In the genomic region with DNA sequence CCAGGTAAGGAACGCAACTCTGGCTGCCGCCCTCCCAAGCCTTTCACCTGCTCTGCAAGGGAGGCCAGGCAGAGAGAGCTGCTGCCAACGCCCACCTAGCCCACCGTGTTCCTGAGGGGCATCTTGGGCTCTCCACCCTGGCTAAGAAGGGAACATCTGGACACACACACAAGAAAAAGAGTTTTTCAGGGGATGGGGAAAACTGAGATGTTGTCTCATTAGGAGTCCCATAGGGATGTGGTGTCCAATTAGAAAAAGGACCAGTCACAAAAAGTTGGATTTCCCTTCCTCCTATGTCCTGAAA, we compare ENCODE assay signal across 8 mouse cellular contexts. TPM values are rescaled to one million over a fixed set of nuclear protein-coding genes. Genes with fewer than 3 reads are reported as not detected.
DNase-seq lines count a peak whose midpoint lies in the region; ATAC-seq and TF ChIP-seq lines count a peak whose summit lies in the region.

No protein-coding gene starts in this region.

- no peaks in the 10 kb centered on the region for H3K27me3 ChIP-seq in cerebellum, adult 2 months (ENCODE audit: control insufficient read depth, insufficient read depth, low read length)
- H3K27me3 ChIP-seq in megakaryocyte, embryonic 14.5 days (replicated peaks): peaks cover 30% of the 10 kb centered on the region
- peaks cover 11% of the 10 kb centered on the region; the same call in 1 of the 2 replicates for H3K27me3 ChIP-seq in liver, embryonic 12.5 days (replicated peaks)

- no peak for TF ChIP-seq POLR2A in cerebellum, adult 2 months (IDR thresholded peaks at IDR 0.05; ENCODE audit: borderline replicate concordance, insufficient read depth, low read length)

- 19% methylated on average over 4 of the region's 4 CpGs for WGBS in cerebellum, adult 2 months
- WGBS in liver, embryonic 12.5 days (ENCODE audit: insufficient replicate concordance): 26% methylated on average over 4 of the region's 4 CpGs

- no peaks in the 10 kb centered on the region for H3K4me1 ChIP-seq in cerebellum, adult 2 months (ENCODE audit: control insufficient read depth, insufficient read depth, low read length)
- H3K4me1 ChIP-seq in megakaryocyte, embryonic 14.5 days: peaks cover 7% of the 10 kb centered on the region
- peaks cover 16% of the 10 kb centered on the region; the same call in 1 of the 2 replicates for H3K4me1 ChIP-seq in liver, embryonic 12.5 days

- peak overlapping the region; percentile 93 for H3K4me2 ChIP-seq in liver, embryonic 12.5 days

- no peaks in the 10 kb centered on the region for H3K36me3 ChIP-seq in megakaryocyte, embryonic 14.5 days (replicated peaks; ENCODE audit: low read length)
- no peaks in the 10 kb centered on the region for H3K36me3 ChIP-seq in liver, embryonic 12.5 days

- H3K4me3 ChIP-seq in cerebellum, adult 2 months (replicated peaks; ENCODE audit: insufficient read depth, low read depth, low read length): peak overlapping the region; percentile 89
- H3K4me3 ChIP-seq in megakaryocyte, embryonic 14.5 days (replicated peaks): peak overlapping the region; percentile 90
- H3K4me3 ChIP-seq in liver, embryonic 12.5 days: peak overlapping the region; percentile 70

- peak overlapping the region; percentile 78 for H3K9ac ChIP-seq in liver, embryonic 12.5 days

- DNase-seq in cerebellum, adult 2 months: no peak
- no peak for DNase-seq in cerebellum, postnatal 14 days
- no peak for DNase-seq in frontal cortex, postnatal 10 days (ENCODE audit: low spot score in 2 of 2)
- no peak for DNase-seq in cerebellum, adult 18-20 months
- DNase-seq in thymus, postnatal 10 days (ENCODE audit: low spot score in 2 of 2): no peak

- H3K9me3 ChIP-seq in megakaryocyte, embryonic 14.5 days: no peaks in the 10 kb centered on the region
- H3K9me3 ChIP-seq in liver, embryonic 12.5 days (replicated peaks): no peaks in the 10 kb centered on the region

- TF ChIP-seq CTCF in cerebellum, adult 2 months (IDR thresholded peaks at IDR 0.05; ENCODE audit: borderline replicate concordance, insufficient read depth, low read depth, low read length): no peak

- no peak for ATAC-seq in megakaryocyte, adult 5-6 weeks (ENCODE audit: poor library complexity, severe bottlenecking)
- ATAC-seq in liver, embryonic 12.5 days: no peak

- H3K27ac ChIP-seq in cerebellum, adult 2 months (ENCODE audit: insufficient read depth, low read length): no peak overlapping the region
- H3K27ac ChIP-seq in liver, embryonic 12.5 days: no peak overlapping the region

RNA-seq across cellular contexts. Expression of a gene that starts 0.3 kb away (rescaled TPM):
- 24.6 and 24.8 TPM in 2 replicates for polyA plus RNA-seq in cerebellum, adult 2 months (2012; rRNA removed)
- not detected in 2 replicates for polyA plus RNA-seq in megakaryocyte, embryonic 14.5 days (2012; ENCODE audit: insufficient read depth, low replicate concordance)
- 2.1 and 3.3 TPM in 2 replicates for total RNA-seq in megakaryocyte, adult 5-6 weeks (2015)
- 1.4 and 2.2 TPM in 2 replicates for total RNA-seq in megakaryocyte, adult 5-6 weeks (2017)
- polyA plus RNA-seq in liver, embryonic 12.5 days (2016; fragmentation: Nextera tagmentation; extraction: Ambion mirVana): 1.1 and 1.4 TPM in 2 replicates

Comparison
In these comparisons a context has a peak if more than half of its experiments do, and no peak if none do; other contexts are left out.
1. RNA of a gene that starts 0.3 kb away (polyA plus RNA-seq): 24.6 to 24.8 TPM in cerebellum, adult 2 months; 1.1 to 1.4 TPM in liver, embryonic 12.5 days and not detected in megakaryocyte, embryonic 14.5 days; every median in the first group is over 10 times any median in the second.
2. Peak in every context shown above with its lines, with median percentiles within 50 percentile points of each other: H3K4me3 ChIP-seq.